Mouse (Mus musculus) heart, postnatal 36 days (tissue): Measurements from ENCODE around the gene CN725425. TPM values are rescaled to one million over a fixed set of nuclear protein-coding genes. Genes with fewer than 3 reads are reported as not detected.

Experiments used
- DNase-seq, 2 experiments: peaks; one replicate each; pipeline ENCODE4 v3.0.0; 2021 to 2022
- intact Hi-C: fragments of 180-260 bp; cut with DNase I; formaldehyde crosslinking; loops from one replicate; pipeline ENCODE4 v1.15.1; 2025
- total RNA-seq, 2 experiments: library from RNA; stranded (reverse); gene quantifications; 2 replicates each; pipeline ENCODE4 v1.2.3; 2021

The CN725425 gene
- total RNA-seq, result under 1 TPM; 0.31 to 0.79 TPM

DNA sequence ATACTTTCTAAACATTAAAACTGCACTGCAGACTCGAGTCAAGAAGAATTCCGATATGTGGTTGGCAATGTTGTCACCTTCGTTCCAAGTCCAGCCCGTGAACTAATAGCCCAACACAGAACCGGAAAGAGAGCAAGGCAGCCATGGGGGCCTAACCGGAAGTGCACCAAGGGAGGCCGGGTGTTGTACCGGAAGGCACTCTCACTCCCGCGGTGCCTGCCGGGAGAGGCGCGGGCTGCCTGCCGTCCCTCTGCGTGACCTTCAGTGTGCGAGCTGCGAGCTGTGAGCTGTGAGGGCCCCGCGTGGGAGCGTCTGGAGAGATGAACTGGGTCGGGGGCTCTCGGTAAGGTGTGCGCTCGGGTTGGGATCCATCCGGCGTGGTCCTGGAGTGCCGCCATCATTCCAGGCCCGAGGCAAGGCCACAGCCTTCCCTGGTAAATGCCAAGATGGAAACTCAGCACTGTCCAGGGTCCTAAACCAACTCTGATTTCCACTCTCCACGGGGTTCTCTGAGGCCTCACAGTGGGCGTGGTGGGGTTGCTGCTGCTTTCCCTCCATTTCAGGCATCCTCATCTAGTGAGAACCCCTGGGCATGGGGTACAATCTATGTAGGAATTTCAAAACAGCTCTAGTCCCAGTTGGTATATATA is at the start of gene CN725425:
TSS of gene CN725425 (plus strand) at position 239 of the 650 bp plus-strand sequence.
- intact Hi-C loops, result no loop called here
- DNase-seq, result no peak

- DNase-seq, result no peak
- intact Hi-C loops, result no loop called here
Observed at GRCm38 (mm10) chr15:91152592-91152991, 46.7 kb upstream of the CN725425 start.

- DNase-seq, result no peak
- intact Hi-C loops, result no loop called here
Observed at GRCm38 (mm10) chr15:91153311-91153710, 46.0 kb upstream of the CN725425 start.

GRCm38 (mm10) chr15:91161153-91161552 is 38.1 kb upstream of the CN725425 start:
- no peak for DNase-seq
- intact Hi-C loops, result no loop called here

DNA sequence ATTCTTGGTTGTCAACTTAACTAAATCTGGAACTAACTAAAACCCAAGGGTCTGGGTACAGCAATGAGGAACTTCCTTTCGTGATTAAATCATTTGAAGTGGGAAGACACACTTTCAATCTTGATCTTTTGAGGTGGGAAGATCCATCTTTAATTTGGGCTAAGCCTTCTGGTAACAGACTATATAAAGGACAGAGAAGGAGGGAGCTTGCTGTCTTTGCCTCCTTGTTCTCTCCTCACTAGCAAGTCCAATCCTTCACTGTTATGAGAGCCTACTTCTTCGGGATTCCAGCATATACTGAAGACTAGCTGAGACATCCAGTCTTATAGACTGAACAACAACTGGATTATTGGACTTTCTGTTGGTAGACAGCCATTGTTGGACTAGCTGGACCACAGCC is 35.8 kb upstream of the CN725425 start:
- intact Hi-C loops, result no loop called here
- no peak for DNase-seq

- intact Hi-C loops, result loop anchor here (5.0 kb wide), 1 partner anchor 127 kb away; no protein-coding TSS in a partner anchor
- DNase-seq, result no peak
Observed at GRCm38 (mm10) chr15:91165021-91165420, 34.3 kb upstream of the CN725425 start.

GRCm38 (mm10) chr15:91167850-91168562 is 31.3 kb upstream of the CN725425 start:
- DNase-seq, result no peak
- intact Hi-C loops, result loop anchor here (5.0 kb wide), 1 partner anchor 124 kb away; no protein-coding TSS in a partner anchor

DNA sequence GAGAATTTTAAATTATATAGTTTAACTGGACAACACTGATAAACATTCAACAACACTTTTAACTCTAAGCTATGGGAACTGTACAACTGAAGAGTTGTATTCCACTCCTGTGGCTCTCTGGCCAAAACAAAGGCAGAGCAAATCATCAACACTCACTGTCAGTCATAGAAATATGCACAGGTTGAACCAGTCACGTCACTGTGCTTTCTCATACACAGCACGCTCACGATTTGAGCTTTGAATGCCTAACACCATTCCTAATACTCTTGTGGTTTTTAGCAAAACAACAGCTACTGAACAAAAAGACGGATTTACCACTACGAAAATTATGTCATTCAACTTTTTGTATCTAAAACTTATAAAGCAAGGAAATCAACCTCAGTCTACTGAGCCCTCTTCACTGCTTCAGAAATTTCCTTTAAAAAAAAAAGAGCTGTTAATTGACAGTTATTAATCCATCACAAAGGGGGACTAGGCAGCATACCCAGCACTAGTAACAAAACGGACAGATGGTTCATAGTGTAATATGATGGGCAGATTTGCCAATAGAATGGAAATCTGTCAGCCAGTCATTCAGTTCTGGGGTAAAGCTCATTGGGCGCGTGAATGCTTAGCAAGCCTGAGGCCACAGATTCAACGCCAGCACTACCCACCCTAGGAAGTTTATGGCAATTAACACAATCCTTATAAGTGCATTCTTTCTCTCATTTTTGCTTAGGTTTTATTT is 28.5 kb upstream of the CN725425 start:
- intact Hi-C loops, result no loop called here
- no peak for DNase-seq

GRCm38 (mm10) chr15:91171332-91171731 is 28.0 kb upstream of the CN725425 start:
- DNase-seq, result no peak
- intact Hi-C loops, result no loop called here

DNA sequence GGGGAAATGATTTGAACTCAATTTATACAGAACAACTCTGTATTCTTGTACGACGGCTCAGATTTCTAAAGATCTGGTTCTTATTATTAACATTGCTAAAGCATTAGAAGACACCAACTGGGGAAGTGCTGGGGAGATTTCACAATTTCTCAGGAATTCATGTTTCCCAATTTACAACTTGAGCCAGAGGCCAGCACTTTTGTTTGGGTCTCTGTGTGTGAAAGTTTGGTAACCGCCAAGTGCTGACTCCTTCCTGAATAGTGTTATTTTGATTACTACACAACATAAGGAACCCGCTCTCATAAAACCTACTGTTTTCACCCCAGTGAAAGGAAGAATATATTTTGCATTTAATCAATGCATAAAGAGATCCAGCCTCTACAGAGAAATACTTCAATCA is 27.1 kb upstream of the CN725425 start:
- intact Hi-C loops, result no loop called here
- DNase-seq, result peak; percentile 12 to 15

- no peak for DNase-seq
- intact Hi-C loops, result no loop called here
Observed at GRCm38 (mm10) chr15:91178656-91179314, 20.5 kb upstream of the CN725425 start.

DNA sequence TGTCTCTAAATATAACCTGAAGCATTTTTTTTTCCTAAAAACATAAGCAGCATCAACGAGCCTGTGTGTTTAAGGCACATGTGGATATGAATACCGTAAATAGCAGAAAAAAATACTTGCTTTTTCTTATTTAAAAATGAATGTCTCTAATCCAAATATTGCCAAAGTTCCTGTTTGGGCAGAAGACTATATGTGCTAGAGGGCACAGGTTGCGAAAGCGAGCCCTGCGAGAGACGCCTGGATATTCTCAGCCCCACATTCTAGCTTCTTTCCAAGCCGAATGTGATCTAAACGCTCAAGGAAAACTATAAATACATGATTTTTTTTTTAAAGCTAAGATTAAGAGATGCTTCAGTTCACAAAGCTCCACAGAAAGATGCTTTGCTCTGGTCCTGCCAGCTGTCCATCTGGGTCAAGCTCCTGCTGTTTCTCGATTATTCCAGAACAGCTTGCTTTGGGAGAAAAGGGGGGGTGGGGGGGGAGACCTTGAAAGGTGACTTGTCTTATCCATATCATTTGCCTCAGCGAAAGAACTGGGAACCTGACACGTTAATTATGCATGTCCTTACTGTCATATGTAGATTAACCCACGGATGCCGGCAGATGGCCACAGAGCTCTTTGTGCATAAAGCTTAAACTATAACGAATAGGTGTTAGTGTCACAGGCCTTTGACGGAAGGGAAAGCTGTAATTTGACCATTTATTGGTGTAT is 19.2 kb upstream of the CN725425 start:
- no peak for DNase-seq
- intact Hi-C loops, result no loop called here

- DNase-seq, result peak in 1 of 2 experiments; percentile 17
- intact Hi-C loops, result no loop called here
Observed at GRCm38 (mm10) chr15:91186358-91186757, 12.9 kb upstream of the CN725425 start.

GRCm38 (mm10) chr15:91190026-91190425 is 9.3 kb upstream of the CN725425 start:
- DNase-seq, result no peak
- intact Hi-C loops, result loop anchor here (5.0 kb wide), 1 partner anchor 198 kb away; no protein-coding TSS in a partner anchor

GRCm38 (mm10) chr15:91190519-91191207 is 8.6 kb upstream of the CN725425 start:
- DNase-seq, result peak in 1 of 2 experiments; percentile 14
- intact Hi-C loops, result loop anchor here (5.0 kb wide), 1 partner anchor 198 kb away; no protein-coding TSS in a partner anchor

DNA sequence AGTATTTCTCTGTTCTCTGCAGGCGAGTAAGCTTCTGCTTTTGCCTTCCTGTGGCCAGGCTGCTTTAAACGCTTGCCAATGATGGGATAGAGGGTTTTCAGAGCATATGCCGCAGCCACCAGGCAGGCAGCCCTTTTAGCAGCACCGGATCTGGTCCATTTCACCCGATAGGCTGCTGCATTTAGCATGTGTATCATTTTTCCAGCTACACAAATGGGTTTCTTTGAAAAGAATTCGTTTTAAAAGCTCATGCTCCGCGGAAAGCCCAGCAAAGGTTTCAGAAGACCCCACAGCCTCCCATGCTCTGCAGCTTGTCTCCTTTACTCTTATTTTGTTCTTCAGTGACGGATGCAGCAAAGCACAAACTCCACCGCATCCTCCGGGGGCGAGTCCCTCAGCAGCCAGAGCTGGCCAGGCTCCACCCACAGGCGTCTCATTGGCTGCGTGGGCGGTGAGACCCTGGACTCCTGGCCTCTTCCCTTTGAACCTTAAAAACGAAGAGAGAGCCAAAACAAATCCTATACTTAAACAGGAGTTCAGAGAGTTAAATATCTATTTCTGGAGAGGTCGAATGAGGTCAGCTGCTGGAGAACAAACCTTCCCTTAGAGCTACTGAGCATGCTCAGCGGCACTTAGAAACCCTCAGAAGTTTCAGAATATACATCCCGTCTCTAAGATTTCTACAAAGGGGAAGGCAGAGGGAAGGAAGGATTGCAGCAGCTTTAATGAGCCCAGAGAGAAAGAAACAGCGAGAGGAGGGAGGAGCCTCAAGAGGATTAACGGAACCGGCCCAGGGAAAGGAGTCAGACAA is 7.7 kb upstream of the CN725425 start, which contains the start of gene Abcd2:
TSS of gene Abcd2 (minus strand) at position 388 of the 811 bp plus-strand sequence.
- intact Hi-C loops, result loop anchor here (5.0 kb wide), 1 partner anchor 199 kb away; no protein-coding TSS in a partner anchor
- DNase-seq, result peak; percentile 71 to 82

GRCm38 (mm10) chr15:91192223-91192598 is 7.1 kb upstream of the CN725425 start:
- intact Hi-C loops, result loop anchor here (5.0 kb wide), 1 partner anchor 200 kb away; no protein-coding TSS in a partner anchor
- DNase-seq, result no peak

- intact Hi-C loops, result no loop called here
- DNase-seq, result no peak
Observed at GRCm38 (mm10) chr15:91200833-91201232, 1.5 kb downstream of the CN725425 start.
